Mouse (Mus musculus): ENCODE results near the gene Gm17654.
"Not testable (repeated sequence)": the region's sequence is repeated elsewhere in the genome, so short reads cannot be mapped to it uniquely, and the experiment has no call there.

The Gm17654 gene

DNA sequence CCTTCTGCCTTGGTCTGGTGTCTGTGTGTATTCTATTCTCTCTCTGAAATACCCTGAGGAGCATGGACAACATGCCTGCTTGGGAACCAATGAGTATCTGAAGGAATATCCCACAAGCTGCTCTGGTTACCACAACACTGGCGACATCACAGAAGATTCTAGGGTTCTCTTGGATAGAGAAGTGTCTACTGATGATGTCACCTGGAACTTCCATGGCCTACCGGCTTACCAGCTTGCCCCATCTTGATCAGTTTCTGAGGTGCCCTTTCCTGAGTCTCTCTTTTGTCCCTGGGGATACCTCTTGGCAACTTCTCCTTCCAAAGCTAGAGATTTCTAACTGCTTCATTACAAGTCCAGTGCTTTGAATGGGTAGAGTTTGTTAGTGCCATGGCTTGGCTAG, at the start of gene Gm17654:
Gene Gm17654, minus strand, starts transcription at position 101 of the 400 bp plus-strand sequence.
- DNase-seq = not testable (repeated sequence)

DNA sequence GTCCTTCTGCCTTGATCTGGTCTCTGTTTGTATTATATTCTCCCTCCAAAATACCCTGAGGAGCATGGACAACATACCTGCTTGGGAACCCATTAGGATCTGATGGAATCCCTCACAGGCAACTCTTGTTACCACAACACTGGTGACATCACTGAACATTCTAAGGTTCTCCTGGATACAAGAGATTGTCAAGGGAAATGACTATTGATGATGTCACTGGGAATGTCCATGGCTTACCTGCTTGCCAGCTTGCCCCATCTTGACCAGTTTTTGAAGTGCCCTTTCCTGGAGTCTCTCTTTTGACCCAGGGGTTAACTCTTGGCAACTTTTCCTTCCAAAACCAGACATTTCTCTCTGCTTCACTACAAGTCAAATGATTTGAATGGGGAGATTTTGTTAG, 29.0 kb upstream of the Gm17654 start, which contains the start of gene Gm10375:
Gene Gm10375, minus strand, starts transcription at position 101 of the 400 bp plus-strand sequence.
- not testable (repeated sequence) for DNase-seq

DNA sequence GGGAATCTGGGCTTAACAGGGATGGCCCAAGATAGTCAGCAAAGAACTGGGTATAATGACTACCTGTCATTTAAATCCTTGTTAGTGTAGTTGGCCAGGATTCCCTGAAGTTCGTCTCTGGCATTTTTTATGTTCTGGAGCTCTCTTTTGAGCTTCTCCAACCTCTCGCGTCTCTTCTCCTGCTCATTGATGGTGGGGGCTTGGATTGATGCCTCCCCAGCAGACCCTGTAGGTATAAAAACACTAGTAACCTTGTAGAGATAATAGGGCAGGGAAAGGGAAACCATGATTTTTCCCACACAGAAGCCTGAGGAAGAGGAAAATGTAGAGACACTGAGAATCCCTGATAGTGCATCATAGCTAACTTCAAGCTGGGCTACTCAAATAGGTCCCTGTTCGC, 977 bp downstream of the Gm17654 start:
- DNase-seq = not testable (repeated sequence)

DNA sequence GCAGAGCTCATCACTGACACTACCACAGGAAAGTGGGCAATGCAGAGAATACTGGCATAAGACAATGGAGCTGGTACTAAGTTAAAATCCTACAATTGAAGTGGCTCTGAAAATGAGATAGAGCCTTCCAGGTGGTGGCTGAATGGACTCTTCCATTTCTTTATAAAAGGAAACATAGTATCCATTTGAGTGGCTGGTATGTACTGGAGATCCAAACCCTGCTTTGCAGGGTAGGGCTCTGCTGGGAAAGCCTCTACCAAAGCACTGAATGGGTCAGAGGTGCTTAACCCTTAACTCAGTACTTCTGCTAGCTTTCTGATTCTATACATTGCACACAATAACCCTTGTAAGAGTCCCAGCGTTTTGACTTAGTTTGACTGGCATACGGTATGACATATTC, 26.7 kb downstream of the Gm17654 start:
- not testable (repeated sequence) for DNase-seq

DNA sequence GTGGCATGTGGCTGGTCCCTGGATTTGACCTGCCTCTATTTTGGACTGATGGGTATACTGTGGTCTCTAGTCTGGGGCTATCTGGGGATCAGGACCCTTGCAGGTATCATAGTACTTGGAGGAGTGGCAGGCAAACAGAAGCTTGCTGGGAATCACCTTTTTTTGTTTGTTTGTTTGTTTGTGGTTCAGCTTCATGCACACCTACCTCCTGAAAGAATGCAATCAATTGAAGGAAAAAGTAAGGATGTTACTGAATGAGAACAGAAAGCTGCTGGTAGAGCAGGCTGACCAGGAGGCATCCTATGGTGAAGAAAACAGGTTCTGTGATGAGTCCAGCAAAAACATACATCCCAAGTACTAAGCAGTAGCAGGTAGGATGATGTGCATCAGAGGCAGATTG, 32.7 kb downstream of the Gm17654 start:
- not testable (repeated sequence) for DNase-seq

DNA sequence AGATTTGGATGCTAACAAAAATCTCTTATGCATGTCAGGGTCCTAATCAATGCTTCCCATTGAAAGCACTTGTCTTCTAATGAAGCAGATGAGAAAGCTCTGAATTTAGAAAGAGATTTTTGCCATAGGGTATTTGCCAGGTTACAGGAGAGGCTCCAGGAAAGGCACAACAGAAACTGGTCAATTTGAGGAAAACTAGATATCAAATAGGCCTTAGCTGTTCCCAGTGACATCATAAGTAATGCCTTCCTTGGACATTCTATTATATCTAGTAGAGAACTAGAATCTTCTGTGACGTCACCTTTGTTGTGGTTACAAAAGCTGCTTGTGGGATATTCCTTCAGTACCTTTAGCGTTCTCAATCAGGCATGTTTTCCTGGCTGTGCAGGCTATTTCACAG, 35.7 kb downstream of the Gm17654 start, which contains the start of gene Gm5799:
Gene Gm5799, plus strand, starts transcription at position 301 of the 400 bp plus-strand sequence.
- not testable (repeated sequence) for DNase-seq

DNA sequence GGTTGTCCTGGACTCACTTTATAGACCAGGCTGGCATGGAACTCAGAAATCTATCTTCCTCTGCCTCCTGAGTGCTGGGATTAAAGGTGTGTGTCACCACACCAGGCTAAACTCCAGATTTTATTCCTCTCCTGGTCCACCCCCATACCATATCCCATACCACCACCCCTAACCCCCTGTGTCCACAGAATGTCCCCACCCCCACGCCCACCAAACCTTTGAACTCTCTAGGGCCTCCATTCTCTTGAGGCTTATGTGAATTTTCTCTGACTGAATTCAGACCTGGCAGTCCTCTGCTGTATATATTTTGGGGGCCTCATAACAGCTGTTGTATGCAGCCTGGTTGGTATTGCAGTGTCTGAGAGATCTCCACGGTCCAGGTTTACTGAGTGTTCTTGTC, 40.8 kb downstream of the Gm17654 start:
- DNase-seq = not testable (repeated sequence)

DNA sequence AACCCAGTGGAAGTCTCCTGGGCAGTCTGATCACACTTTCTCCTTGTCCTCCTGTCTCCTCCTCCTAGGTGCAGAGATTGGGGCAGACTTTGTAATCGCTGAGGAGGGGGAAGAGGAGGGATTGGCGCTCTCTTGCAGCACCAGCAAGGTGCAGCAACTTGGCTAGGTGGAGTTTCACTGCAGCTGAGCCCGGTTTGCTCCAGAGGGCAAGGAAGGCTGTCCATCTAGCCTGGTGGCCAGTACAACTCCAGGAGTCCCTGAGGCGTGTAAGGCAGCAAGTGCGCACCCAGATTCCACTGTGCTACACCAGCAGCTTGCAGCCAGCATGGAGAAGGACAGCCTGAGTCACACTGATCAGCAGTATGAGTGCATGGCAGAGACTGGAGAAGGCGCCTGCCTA, 46.6 kb downstream of the Gm17654 start:
- DNase-seq = not testable (repeated sequence)

DNA sequence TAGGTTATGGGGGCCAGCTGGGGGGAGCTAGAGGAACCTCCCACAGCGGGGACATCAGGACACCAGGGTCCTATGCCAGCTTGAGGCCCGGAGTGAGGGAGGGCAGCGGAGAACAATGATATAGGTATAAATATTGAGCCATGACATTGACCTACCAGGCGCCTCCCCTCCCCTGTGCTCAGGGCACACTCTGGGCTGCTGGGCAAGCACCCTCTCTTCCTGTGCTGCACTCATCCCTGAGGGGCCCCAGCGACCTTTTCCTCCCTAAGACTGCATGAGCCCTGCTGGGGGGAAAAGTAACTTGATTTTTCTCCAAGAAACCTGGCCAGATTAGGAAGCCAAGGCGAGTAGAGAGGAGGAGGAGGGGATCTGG, 46.9 kb downstream of the Gm17654 start:
- not testable (repeated sequence) for DNase-seq

DNA sequence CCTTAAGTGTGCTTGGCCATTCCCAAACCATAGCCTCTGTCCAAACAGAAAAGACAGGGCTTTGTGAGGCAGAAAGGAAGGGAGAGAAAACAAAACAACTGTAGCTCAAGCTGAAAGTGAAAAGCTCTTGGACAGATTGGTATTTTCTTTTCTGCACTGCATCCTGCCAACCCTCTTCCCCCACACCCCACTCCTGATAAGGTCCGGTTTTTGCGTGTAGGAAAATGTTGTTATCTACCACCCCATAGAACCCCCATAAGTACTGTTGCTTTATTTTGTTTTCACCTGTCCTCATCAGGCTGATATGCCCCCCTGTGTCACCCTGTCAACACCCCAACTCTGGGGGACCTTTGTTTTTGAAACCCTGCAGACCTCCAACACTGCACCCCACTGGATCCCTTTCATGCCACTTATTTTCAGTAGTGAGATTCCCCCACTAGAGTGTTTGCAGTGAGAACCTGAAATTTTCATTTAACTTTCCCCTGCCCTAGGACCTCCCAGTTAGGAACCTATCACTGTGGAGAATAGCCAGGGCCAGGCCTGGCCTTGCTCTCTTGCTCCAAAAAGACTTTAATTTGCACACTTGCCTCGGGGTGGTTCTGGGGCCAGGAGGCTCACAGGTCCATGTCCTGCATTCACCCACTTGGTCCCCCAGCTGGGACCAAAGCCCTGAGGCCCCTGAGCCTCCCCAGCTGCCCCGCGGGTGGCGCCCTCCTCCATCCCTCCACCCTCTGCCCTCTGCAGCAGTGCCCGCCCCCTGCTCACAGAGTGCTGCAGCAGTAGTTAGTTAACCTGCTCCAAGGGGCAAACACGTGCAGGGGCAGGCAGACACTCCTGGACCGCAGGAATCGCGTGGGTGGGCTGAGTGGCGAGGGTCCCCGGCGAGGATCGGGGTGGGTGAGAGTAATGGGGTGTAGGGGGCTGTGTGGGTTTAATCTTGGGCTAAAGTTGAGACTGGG, 47.6 kb downstream of the Gm17654 start:
- not testable (repeated sequence) for DNase-seq
